Mouse (Mus musculus) ZHBTc4 (cell line): ENCODE data around the gene Eif2b3.
A peak's percentile ranks its signal among the peaks of the same experiment; 100 is the strongest.

Experiments used
- DNase-seq: peaks from one replicate; pipeline ENCODE4 v3.0.0-alpha.2; 2011; ENCODE audit warnings: low read depth, low spot score

The Eif2b3 gene

DNA sequence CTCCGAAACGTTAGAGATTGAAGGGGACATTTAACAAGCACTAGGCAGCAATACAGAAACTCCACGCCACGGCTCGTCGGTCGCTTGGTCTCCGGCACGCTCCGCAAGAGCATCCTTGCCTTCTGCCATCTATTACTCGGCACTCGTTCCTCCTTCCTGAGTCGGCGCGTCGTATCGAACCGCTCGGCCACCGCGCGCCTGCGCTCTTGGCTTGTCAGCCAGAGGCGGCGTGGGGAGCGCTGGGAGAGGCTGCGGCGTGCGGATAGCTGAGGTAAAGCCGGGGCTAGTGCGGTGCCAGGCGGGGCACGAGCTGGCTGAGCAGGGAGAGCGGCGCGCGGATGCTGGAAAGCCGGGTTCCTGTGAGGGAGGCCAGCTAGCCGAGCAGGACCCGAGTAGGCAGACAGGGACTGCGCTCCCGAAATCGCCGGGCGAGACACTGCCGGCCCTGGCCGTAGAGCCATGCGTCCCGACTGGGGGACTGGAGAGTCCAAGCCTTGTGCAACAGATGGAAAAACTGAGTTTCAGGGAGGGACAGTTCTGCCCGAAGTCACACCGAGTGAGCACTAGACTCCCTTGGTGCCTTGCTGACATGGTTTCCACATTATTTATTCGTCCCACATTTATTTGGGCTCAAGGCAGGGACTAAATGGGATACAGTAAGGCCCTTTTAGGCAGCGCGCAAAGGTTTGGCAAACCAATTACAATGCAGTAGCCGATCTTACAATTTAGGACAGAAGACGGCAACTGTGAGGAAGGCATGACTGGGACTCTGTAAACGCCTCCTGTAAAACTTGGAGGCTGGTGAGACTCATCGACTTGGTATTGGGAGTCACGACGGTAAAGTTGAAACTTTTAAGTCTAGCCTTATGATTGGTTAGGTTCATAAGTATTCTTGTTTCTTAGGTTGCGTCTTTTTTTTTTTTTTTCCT, at the start of gene Eif2b3:
Eif2b3 (plus strand) TSS at position 197 of the 929 bp plus-strand sequence.
- DNase-seq, result peak; percentile 98

DNA sequence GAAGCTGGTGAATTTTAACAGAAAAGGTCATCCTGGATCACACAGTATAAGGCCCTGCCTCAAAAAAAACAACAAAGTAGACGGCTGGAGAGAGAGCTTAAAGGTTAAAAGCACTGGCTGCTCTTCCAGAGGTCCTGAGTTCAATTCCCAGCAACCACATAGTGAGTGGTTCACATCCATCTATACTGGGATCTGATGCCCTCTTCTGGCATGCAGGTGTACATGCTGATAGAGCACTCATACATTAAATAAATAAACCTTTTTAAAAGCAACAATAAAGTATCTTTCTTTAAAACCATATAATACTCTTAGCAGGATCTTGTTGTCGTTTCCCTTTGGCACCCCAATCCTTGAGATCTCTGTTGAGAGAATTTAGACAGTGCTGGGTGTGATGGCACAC, 42.7 kb upstream of the Eif2b3 start:
- DNase-seq, result no peak

DNA sequence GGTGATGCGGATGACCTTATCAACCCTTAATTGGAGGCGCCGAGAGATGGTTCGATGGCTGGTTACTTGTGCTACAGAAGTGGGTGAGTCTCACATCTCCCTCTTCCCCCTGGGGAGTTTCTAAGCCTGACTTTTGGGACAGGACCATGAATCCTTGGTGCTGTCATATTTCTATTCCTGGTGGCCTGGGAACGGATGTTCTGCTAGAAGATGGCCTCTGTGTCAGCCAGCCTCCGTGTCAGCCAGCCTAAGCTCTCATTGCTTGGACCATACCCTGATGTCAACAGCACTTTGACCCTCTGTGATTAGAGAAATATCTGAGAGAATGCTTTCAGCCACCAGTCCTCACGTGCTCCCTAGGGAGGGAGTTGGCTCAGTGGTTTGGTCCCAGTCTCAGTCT, 33.5 kb upstream of the Eif2b3 start:
- DNase-seq, result no peak

DNA sequence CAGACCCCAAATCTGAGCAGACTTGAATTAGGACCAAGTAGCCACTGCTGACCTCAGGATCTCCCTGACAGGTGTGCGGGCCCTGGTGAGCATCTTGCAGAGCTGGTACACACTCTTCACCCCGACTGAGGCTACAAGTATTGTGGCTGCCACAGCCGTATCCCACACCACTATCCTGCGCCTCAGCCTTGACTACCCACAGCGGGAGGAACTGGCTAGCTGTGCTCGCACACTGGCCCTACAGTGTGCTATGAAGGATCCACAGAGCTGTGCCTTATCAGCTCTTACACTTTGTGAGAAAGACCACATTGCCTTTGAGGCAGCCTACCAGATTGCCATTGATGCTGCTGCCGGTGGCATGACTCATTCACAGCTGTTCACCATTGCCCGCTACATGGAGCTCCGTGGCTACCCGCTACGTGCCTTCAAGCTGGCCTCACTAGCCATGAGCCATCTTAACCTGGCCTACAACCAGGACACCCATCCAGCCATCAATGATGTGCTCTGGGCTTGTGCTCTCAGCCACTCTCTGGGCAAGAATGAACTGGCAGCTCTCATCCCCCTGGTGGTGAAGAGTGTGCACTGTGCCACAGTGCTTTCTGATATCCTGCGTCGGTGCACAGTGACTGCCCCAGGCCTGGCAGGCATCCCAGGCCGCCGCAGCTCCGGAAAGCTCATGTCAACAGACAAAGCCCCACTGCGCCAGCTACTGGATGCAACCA, 32.6 kb upstream of the Eif2b3 start:
- peak; percentile 96 for DNase-seq

DNA sequence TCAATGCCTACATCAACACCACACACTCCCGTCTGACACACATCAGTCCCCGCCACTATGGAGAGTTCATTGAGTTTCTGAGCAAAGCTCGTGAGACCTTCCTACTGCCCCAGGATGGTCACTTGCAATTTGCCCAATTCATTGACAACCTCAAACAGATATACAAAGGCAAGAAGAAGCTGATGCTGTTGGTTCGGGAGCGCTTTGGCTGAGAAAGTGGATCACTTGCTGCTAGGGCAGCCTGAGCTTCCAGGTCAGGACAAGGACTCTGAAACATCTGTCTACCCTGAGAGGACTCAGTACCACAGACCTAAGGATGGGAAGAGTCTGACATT, 32.1 kb upstream of the Eif2b3 start:
- DNase-seq, result no peak

DNA sequence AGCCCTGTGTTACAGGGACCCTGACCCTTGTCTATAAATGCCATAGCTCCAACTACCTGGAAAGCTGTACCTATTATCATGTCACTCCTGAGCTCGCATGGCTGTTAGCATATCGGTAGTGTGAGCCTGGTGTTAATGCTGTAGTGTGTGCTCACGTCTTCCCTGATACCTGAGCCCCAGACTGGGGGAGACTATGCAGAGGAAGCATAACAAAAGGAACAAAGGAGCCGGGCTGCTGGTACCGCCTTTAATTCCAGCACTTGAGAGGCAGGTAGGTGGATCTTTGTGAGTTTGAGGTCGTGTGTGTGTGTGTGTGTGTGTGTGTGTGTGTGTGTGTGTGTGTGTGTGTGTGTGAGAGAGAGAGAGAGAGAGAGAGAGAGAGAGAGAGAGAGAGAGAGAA, 29.5 kb upstream of the Eif2b3 start:
- peak; percentile 50 for DNase-seq

DNA sequence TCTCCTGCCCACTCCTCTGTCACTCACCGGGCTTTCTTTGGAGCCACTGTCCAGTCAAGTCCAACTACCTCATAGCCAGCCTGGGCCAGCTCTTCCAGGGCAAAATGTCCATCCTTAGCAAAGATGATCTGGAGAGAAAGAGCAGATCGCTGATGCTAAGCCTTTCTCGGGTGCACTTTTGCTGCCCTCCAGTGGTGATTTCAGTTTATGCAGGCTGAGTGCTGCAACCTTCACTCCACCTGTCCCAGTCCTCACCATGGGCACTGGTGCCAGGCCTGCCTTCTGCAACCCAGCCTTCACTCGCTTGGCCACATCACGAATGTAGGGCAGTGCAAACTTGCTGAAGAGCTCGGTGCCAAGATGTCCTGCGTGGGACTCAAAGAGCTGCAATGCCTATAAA, 27.8 kb upstream of the Eif2b3 start:
- DNase-seq, result peak; percentile 78

DNA sequence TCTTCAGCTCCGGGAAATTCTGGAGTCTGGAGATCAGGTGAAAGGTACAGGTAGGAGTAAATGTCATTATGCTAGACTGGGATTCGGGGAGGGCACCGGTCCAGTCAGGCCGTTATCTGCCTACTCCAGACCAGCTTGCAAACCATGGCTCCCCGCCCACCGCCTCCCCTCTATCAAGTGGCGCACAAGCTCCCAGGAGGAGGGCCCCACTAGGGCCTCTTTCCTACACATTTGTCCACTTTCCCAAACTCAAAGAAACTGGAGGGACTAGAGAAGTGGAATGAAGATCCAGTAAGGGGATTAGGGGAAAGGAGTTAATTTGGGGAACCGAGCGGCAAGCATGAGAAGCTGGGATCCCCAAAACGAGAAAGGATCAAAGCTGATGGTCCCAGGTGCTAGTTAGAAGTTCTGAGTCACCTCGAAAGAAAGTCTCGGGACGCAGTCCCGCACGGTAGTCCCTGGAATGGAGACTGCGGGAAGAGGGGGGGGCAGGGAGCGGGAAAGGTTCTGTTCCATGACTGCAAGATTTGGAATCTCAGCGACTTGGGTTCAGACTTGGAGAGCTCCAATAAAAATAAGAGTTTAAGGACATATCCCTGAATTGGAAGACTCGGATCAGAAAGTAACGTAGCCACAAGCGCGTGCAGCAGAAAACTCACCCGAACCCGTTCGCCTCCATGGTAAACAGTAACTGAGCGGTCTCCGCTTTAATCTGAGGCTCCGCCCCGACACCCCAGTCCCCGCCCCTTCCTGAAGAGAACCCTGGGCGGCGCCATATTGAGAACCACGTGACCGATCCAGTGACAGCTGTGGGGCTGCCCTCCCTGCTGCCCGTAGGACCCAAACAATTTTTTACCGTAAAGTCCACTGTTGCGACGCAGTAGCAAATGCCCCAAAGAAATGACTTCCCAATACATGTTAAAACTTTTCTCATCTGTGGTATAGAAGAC, 25.3 kb upstream of the Eif2b3 start, which contains the start of gene Urod:
Urod (minus strand) TSS at position 742 of the 950 bp plus-strand sequence.
- DNase-seq, result peak; percentile 97

DNA sequence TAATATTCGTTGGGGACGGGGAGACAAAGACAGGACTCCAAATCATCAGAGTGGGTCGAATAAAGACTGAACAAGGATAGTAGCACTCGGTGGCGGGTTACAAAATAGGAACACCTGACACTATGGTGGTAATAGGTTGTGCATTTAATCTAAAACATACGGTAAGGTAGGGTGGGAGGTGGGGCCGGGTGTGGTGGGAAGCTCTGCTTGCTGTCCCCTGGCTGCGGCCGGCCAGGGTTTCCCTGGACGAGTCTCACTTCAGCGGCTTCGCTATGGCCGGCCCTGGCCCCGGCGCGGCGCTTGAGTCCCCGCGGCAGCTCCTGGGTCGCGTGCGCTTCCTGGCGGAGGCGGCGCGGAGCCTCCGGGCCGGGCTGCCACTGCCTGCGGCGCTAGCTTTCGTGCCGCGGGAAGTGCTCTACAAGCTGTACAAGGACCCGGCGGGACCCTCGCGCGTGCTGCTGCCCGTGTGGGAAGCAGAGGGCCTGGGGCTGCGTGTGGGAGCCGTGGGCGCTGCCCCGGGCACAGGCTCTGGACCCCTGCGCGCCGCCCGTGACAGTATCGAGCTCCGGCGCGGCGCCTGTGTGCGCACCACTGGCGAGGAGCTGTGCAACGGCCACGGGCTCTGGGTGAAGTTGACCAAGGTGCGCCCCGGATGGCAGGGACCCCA, 23.9 kb upstream of the Eif2b3 start, which contains the start of gene Hectd3:
Hectd3 (plus strand) TSS at position 187 of the 667 bp plus-strand sequence.
- peak; percentile 75 for DNase-seq

DNA sequence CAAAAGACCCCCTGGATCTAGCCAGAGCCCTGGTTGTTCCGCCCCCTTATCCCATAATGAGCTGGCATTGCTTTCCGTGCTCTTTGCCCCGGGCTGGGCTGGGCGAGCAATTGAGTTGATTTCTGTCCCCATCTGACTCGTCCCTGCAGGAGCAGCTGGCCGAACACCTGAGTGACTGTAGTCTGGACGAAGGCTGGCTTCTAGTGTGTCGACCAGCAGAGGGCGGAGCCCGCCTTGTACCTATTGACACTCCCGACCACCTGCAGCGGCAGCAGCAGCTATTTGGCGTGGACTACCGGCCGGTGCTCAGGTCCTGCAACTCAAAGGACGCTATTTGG, 23.4 kb upstream of the Eif2b3 start:
- DNase-seq, result peak; percentile 73

DNA sequence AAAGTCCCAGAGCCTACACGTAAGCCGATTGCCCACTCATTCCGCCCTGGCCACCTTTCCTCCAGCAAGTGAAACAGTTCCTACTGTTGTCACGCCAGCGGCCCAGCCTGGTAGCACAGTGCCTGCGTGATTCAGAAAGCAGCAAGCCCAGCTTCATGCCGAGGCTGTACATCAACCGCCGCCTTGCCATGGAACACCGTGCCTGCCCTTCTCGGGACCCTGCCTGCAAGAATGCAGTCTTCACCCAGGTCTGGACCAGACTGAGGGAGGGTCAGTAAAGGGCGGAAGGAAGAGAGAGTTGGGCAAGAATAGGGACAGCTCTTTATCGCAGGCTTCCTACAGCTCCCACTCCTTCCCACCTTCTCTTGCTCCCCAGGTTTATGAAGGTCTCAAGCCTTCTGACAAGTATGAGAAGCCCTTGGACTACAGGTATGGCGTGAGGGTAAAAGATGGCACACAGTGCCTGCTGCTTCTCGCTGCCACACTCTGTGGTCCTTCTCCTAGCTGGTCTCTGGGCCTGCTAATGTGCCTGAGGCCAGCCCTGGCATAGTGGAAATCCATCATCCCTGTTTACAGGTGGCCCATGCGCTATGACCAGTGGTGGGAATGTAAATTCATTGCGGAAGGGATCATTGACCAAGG, 19.6 kb upstream of the Eif2b3 start:
- no peak for DNase-seq

DNA sequence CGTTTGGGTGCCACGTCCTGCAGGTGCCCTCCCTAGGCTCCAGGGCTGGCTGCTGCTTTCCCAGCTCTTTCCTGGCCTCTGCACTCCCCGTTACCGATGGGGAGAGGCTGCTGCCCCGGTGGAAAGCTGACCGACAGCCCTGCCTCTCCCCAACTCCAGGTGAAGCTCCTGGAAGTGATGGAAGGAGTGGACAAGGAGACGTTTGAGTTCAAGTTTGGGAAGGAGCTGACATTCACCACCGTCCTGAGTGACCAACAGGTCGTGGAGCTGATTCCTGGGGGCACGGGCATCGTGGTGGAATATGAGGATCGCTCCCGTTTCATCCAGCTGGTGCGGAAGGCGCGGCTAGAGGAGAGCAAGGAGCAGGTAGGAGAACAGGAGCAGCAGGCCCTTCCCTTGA, 17.2 kb upstream of the Eif2b3 start:
- DNase-seq, result no peak

DNA sequence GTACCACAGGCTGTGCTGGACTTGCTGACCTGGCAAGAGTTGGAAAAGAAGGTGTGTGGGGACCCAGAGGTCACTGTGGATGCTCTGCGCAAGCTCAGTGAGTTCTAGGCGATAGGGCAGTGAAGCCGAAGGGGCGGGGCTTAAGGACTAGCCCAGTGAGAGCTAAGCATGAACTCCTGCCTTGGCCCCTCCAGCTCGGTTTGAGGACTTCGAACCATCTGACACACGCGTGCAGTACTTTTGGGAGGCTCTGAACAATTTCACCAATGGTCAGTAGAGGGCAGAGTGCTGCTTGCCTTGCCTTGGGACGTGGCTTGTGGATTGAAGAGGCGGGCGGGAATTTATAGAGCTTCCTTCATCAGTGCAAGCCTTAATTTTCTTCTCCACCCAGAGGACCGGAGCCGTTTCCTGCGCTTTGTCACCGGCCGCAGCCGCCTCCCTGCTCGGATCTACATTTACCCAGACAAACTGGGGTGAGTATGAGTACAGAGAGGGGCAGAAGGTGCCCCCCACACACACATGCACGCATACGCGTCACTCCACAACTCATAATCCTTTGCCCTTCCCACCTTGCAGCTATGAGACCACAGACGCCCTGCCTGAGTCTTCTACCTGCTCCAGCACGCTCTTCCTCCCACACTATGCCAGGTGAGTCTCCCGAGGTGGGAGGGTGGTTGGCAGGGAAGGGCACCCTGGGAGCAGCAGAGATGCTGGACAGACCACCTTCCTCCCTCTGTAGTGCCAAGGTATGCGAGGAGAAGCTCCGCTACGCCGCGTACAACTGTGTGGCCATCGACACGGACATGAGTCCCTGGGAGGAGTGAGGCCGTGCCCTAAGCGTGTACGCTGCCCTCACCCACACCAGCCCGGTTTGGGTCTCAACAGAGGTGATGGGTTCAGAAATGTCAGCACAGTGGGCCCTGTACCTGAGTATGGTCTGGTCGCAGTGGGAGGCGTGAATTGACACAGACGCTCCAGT, 16.4 kb upstream of the Eif2b3 start:
- DNase-seq, result peak; percentile 96

DNA sequence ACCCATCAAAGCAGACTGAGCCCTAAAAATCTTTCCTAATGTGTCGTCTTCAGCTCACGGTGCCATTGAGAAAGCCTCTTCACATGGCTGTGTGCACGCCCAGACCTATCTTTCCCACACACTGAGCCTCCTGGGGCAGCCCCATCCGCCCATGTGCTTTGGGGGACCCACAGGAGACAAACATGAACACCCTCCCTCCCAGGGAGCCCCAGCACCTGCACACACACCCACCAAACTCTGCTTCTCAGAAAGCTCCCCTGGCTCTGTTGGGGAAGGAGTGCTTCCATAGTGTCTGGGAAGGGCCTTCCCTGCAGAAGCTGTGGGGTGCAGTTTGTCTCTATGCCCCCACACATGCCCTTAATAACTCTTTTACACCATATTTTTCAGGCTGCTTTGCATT, 14.6 kb upstream of the Eif2b3 start:
- DNase-seq, result no peak

DNA sequence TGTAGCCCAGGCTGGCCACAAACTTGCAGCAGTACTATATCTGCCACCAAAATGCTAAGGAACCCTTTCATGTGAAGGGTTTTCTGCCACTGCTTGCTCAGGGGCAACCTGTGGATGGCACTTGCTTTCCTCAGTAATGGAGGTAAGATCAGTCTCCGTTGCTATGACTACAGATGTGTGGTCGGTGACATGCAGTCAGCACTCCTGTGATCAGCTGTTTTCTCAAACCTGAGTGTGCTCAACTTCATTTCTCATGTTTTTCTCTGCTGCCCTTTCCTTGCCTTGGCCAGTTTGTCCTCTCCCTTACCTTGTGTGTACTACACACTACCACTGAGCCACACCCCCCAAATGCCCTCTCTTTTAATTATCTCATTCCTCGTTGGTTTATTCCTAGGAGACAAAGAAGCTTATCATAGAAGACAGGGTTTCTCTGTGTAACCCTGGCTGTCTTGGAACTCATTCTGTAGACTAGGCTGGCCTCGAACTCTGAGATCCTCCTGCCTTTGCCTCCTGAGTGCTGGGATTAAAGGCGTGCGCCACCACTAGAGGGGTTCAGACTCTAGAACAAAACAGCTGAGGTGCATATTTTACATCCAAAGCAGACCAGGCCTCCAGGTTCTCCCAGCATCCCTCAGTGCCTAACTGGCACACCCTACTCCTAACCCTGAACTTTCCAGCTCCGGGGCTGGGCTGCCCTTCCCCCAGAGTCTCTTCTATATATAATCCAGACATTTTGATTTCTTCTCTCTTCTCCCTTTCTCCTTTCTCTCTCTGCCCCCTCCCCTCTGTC, 13.4 kb upstream of the Eif2b3 start:
- DNase-seq, result peak; percentile 75

DNA sequence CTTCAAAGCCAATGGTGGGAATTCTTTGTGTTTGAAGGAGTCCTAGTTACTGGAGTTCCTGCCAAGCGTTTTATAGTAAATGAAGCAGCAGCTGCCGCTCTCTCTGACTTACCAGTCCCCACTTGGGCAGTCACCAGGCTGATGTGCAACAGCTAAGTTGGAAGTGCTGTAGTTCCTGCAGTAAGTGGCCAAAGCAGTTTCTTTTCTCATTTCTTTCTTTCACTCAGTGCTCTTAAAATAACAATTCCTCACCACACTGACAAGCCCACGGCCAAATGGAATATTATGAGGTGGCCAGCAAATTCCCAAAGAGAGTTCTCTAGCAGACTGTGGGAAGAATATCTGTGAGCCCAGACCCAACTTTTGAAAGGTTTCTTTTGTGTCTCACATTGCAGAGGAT, 12.1 kb upstream of the Eif2b3 start:
- DNase-seq, result no peak

DNA sequence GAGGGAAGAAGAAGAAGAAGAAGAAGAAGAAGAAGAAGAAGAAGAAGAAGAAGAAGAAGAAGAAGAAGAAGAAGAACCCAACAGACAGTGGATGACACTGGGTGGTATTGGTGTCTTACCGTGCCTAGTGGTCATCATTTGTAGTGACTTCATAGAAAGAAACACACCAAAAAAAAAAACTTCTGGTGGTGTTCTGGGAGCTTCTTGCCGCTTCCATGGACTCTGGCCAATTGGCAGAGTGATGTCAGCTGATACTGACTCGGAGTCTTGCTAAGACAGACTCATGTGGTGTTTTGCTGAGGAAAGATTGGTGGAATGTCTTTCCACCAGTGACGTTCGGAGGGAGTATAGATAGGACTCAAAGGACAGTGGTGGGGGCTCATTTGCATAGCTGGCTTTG, 9.0 kb upstream of the Eif2b3 start:
- no peak for DNase-seq

DNA sequence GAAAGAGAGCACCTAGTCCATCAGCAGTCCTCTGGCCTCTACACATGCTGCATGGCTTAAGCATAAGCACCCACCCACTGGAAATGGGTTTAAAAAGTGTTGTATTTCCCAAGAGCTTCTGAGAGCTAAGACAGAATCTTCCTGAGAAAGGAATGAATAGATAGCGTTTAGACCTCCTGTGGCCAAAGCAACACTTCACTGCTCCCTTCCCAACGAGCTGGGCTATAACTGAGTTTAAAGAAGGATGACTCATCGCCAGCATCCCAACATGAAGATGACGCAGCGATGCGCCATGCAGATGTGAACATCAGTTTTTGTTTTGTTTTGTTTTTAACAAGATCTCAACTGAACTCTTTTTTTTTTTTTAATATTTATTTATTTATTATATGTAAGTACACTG, 5.6 kb upstream of the Eif2b3 start:
- no peak for DNase-seq
